Mouse (Mus musculus) intestine, embryonic 14.5 days (tissue): ENCODE results near the gene Fbxl17. TPM values are rescaled to one million over a fixed set of nuclear protein-coding genes. Genes with fewer than 3 reads are reported as not detected.

ENCODE experiments used
- ATAC-seq: fragments of 200-750 bp; cut with Nextera tagmentation; replicated peaks from 2 replicates; pipeline ENCODE4 v1.8.0; 2017; ENCODE audit warnings: low read depth, moderate number of reproducible peaks, moderate TSS enrichment, moderate library complexity; ENCODE audit not compliant: low FRiP score, low TSS enrichment
- DNase-seq: peaks from one replicate; pipeline ENCODE4 v3.0.0-alpha.2; 2018; ENCODE audit warnings: low spot score
- H3K27ac ChIP-seq: fragments of 300-500 bp; sonication (generic); 2 replicates; pipeline ENCODE4 v1.5.1; 2014; ENCODE audit warnings: low read depth, mild to moderate bottlenecking, control low read depth
- H3K27me3 ChIP-seq: fragments of 300-500 bp; sonication (generic); replicated peaks from 2 replicates; pipeline ENCODE4 v1.6.1; 2014; ENCODE audit warnings: low read length, control low read depth; ENCODE audit not compliant: control insufficient read depth, insufficient read depth
- H3K36me3 ChIP-seq: fragments of 300-500 bp; sonication (generic); 2 replicates; pipeline ENCODE4 v1.6.1; 2014; ENCODE audit warnings: low read length, control low read depth; ENCODE audit not compliant: control insufficient read depth, insufficient read depth
- H3K4me1 ChIP-seq: fragments of 300-500 bp; sonication (generic); replicated peaks from 2 replicates; pipeline ENCODE4 v1.6.1; 2014; ENCODE audit warnings: low read length, control low read depth, mixed read lengths; ENCODE audit not compliant: control insufficient read depth, insufficient read depth
- H3K4me2 ChIP-seq: fragments of 300-500 bp; sonication (generic); 2 replicates; pipeline ENCODE4 v1.6.1; 2014; ENCODE audit warnings: low read length
- H3K4me3 ChIP-seq: fragments of 300-500 bp; sonication (generic); 2 replicates; pipeline ENCODE4 v1.5.1; 2014; ENCODE audit warnings: low read depth, low read length, control low read depth, mixed read lengths
- H3K9ac ChIP-seq: fragments of 300-500 bp; sonication (generic); 2 replicates; pipeline ENCODE4 v1.6.1; 2014; ENCODE audit warnings: mild to moderate bottlenecking, low read length
- H3K9me3 ChIP-seq: fragments of 300-500 bp; sonication (generic); 2 replicates; pipeline ENCODE4 v1.6.1; 2016; ENCODE audit warnings: low read length, control low read depth; ENCODE audit not compliant: control insufficient read depth
- WGBS: fragments of 180-500 bp; shearing (Covaris S2); extraction: QIAGEN DNeasy Blood & Tissue Kit; methylation state at CpG from one replicate; pipeline ENCODE4 v1.1.7; 2014; 5-methylcytosine and 5-hydroxymethylcytosine counted together
- polyA plus RNA-seq: library from polyadenylated mRNA; unstranded; fragments of >200 nt; fragmentation: Nextera tagmentation; extraction: Ambion mirVana; gene quantifications from 2 replicates; pipeline ENCODE4 v1.2.1, GENCODE M21; 2014

The Fbxl17 gene
- polyA plus RNA-seq, 1 experiment from 2014 or later = 7.5 TPM

DNA sequence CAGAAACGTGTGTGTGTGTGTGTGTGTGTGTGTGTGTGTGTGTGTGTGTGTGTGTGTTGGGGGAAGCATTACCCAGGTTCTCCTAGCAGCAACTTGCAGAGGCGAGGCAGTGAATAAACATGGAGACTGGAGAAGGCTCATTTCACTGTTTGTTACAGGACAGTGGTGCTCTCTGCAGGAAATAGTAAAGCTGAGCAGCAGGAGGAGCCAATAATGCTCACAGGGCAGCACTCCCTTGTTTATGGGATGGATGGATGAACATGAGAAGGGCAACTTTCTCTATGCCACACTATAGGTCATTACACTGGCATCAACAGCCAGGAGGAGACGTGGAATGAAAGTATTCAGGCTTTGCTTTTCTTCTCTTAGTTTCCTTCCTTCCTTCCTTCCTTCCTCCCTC is 264.0 kb downstream of the Fbxl17 start:
- Histone ChIP-seq H3K4me1 (0 out of 2 replicates have a peak, but pooled peaks cover 4% of the 10 kb centered on the region), H3K27me3 (no peaks in the 10 kb centered on the region), H3K9ac (no peak overlapping the region), H3K9me3 (no peaks in the 10 kb centered on the region), H3K36me3 (no peaks in the 10 kb centered on the region), H3K4me2 (no peak overlapping the region), H3K27ac (no peak overlapping the region), H3K4me3 (no peak overlapping the region)
- 44% methylated on average over 3 of the region's 3 CpGs for WGBS
- DNase-seq (no peak), ATAC-seq (no peak)

DNA sequence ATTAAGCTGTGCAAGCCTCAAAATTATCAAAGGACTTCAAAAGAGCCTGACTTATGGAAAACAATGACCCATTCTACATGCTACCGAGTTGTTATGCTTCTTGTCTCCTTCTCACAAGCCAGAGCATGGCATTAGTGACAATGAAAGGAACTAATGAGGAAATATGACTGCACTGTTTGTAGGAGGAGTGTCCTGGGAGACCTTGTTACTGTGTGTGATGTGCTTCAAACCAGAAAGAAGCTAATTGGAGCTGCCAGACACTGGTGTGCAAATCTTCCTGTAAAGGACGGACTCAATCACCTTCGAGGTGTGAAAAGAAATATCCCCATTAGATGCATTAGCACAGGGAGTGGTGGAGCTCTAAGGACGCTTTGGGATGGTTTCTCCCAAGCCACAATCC is 270.7 kb downstream of the Fbxl17 start:
- no peak overlapping the region for H3K4me2 ChIP-seq
- H3K27me3 ChIP-seq = no peaks in the 10 kb centered on the region
- no peaks in the 10 kb centered on the region for H3K4me1 ChIP-seq
- no peaks in the 10 kb centered on the region for H3K36me3 ChIP-seq
- no peak overlapping the region for H3K27ac ChIP-seq
- H3K9me3 ChIP-seq = no peaks in the 10 kb centered on the region
- WGBS = 77% methylated on average over 4 of the region's 4 CpGs
- H3K9ac ChIP-seq = no peak overlapping the region
- H3K4me3 ChIP-seq = no peak overlapping the region
- peak; percentile 31 for DNase-seq
- ATAC-seq = no peak

DNA sequence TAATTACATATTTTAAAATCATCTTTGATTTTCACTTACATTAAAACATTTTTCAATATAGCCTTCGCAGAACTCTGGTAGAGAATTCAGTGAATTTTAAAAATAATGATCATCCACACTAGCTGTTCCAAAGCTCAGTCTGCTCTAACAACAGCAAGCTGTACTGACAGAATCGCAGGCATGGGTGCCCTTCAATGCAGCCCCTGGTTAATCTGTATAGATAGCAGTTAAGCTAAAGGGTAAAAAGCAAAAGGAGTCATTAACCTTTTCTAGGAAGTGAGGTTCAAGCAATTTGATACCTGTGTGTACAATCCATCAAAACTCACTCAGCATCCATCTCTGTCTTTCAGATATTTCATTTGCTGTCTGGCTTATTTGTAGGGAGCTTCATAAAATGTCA is 273.4 kb downstream of the Fbxl17 start:
- no peak overlapping the region for H3K27ac ChIP-seq
- WGBS = 61% methylated on average over 2 of the region's 2 CpGs
- H3K36me3 ChIP-seq = no peaks in the 10 kb centered on the region
- H3K9me3 ChIP-seq = no peaks in the 10 kb centered on the region
- H3K27me3 ChIP-seq = no peaks in the 10 kb centered on the region
- ATAC-seq (no peak), DNase-seq (peak; percentile 27)
- H3K9ac ChIP-seq = no peak overlapping the region
- H3K4me1 ChIP-seq = no peaks in the 10 kb centered on the region
- H3K4me3 ChIP-seq = no peak overlapping the region
- no peak overlapping the region for H3K4me2 ChIP-seq

DNA sequence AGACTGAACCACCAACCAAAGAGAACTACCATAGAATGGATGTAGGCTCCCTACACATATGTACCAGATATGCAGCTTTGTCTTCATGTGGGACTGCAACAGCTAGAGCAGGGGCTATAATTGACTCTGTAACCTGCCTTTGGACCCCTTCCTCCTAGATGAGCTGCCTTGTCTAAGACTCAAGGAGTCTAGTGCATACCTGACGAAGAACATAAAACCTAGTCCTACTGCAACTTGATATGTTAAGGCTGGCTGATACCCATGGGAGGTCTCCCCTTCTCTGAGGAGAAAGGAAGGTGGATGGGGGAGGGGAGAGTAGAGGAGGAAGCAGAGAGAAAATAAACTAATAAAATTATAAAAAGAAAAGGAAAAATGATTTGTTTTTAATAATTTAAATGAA is 273.9 kb downstream of the Fbxl17 start:
- no peak overlapping the region for H3K4me3 ChIP-seq
- no peaks in the 10 kb centered on the region for H3K9me3 ChIP-seq
- H3K27ac ChIP-seq = no peak overlapping the region
- no peaks in the 10 kb centered on the region for H3K4me1 ChIP-seq
- H3K36me3 ChIP-seq = no peaks in the 10 kb centered on the region
- no peaks in the 10 kb centered on the region for H3K27me3 ChIP-seq
- ATAC-seq (no peak), DNase-seq (peak; percentile 45)
- H3K4me2 ChIP-seq = no peak overlapping the region
- WGBS = 92% methylated on average over 1 of the region's 1 CpGs
- H3K9ac ChIP-seq = no peak overlapping the region

DNA sequence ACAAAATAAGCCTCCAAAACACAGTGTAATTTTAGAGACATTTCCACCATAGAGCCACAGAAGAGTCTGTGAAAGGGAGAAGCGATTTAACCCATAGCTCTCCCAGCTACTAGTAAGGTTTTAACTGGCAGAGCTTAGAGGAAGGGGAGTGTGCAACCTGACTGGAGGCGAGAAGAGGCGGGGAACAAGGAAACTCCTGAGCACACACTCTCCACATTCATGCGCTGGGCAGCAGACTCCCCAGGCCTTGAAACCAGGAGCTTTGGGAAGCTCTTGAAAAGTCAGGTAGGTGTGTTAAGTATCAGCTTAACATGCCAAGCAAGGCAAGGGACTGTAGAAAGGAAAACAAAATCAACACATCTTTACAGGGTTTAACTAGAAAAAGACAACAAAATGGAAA is 276.1 kb downstream of the Fbxl17 start:
- DNase-seq = peak; percentile 3
- no peak overlapping the region for H3K4me2 ChIP-seq
- 61% methylated on average over 4 of the region's 4 CpGs for WGBS
- H3K36me3 ChIP-seq = no peaks in the 10 kb centered on the region
- ATAC-seq = no peak
- H3K4me3 ChIP-seq = no peak overlapping the region
- H3K27me3 ChIP-seq = no peaks in the 10 kb centered on the region
- no peak overlapping the region for H3K9ac ChIP-seq
- H3K9me3 ChIP-seq = no peaks in the 10 kb centered on the region
- H3K27ac ChIP-seq = no peak overlapping the region
- 0 out of 2 replicates have a peak, but pooled peaks cover 2% of the 10 kb centered on the region for H3K4me1 ChIP-seq

DNA sequence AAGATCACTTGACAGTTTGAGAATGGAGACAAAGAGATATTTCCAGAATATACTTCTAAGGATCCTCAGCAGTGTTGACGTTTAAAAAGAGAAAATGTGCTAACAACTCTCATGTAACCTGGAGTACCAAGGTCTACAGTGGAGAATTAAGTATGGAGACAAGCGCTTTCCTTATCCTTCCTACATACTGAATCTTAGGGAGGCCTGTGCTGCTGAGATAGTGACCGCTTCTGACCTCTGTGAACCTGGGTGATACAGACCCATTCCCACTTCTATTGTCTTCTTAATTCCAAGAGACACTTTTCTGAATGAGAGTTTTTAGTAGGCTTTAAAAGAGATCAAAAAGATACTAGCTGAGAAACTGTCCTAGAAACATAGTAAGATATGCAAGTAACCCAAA is 278.2 kb downstream of the Fbxl17 start:
- no peak for DNase-seq
- Histone ChIP-seq H3K4me1 (0 out of 2 replicates have a peak, but pooled peaks cover 2% of the 10 kb centered on the region), H3K27ac (no peak overlapping the region), H3K36me3 (no peaks in the 10 kb centered on the region), H3K9me3 (no peaks in the 10 kb centered on the region), H3K9ac (no peak overlapping the region), H3K27me3 (no peaks in the 10 kb centered on the region), H3K4me2 (no peak overlapping the region), H3K4me3 (no peak overlapping the region)
- WGBS = 85% methylated on average over 3 of the region's 3 CpGs
- no peak for ATAC-seq

DNA sequence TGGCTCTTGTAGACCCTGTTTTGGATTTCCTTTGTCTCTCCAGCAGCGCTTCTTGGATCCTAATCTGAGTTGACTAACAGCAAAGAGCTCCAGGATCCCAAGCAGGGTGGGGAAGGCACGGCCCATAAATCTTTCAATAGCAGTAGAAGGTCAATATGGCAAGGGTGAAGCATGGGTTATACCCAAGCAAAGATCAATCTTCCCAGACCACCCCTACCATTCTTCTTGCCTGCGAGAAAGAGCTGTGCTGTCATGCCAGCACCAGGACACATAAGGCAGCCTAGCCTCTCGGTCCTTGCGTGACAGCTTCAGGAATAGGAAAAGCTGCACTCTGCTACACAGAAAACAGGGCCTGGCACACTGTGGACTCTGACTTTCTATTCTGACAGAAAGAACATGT is 279.0 kb downstream of the Fbxl17 start:
- DNase-seq = peak; percentile 52
- Histone ChIP-seq H3K9ac (no peak overlapping the region), H3K27ac (no peak overlapping the region), H3K4me3 (no peak overlapping the region), H3K9me3 (peaks cover 2% of the 10 kb centered on the region; the same call in 1 of the 2 replicates), H3K4me1 (0 out of 2 replicates have a peak, but pooled peaks cover 2% of the 10 kb centered on the region), H3K36me3 (no peaks in the 10 kb centered on the region), H3K27me3 (no peaks in the 10 kb centered on the region), H3K4me2 (no peak overlapping the region)
- ATAC-seq = no peak
- WGBS = 38% methylated on average over 5 of the region's 5 CpGs

DNA sequence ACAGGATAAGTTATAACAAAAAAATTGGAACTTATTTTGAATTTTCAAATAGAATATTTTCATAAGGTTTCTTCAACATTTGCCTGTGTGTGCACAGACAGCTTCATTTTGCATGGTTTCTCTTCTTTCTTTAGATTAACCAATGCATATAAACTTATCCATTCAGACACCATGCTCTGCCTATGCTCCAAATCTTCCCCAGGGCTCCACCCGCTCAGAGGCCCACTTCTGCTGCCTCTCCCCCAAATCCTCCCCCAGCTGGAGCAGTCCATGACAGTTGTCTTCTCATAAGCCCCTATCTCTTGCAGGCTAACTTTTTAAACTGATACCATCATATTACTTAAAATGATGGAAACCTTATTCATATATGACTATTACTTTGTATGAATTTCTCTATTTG is 282.8 kb downstream of the Fbxl17 start:
- Histone ChIP-seq H3K4me1 (0 out of 2 replicates have a peak, but pooled peaks cover 2% of the 10 kb centered on the region), H3K36me3 (no peaks in the 10 kb centered on the region), H3K9me3 (peaks cover 2% of the 10 kb centered on the region; the same call in 1 of the 2 replicates), H3K27me3 (no peaks in the 10 kb centered on the region), H3K4me3 (no peak overlapping the region), H3K4me2 (no peak overlapping the region), H3K9ac (no peak overlapping the region), H3K27ac (no peak overlapping the region)
- DNase-seq = no peak
- WGBS = 89% methylated on average over 1 of the region's 1 CpGs
- ATAC-seq = no peak

DNA sequence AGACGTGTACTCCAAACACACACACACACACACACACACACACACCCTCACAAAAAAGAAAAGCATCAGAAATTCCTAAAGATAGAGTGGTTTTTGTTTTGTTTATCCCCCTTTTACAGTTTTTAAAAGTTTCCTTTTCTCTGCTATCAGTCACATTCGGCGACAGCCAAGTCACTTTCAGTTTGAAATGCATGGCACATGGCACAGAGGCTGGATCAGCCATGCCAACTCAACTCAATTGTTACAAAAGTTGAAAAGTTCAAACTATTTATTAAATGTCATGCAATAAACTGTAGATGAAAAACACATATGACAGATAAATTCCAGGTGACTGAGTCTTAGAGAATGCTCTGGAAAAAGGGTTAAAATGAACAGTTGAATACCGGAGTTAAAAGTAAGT is 287.8 kb downstream of the Fbxl17 start:
- 92% methylated on average over 4 of the region's 4 CpGs for WGBS
- Histone ChIP-seq H3K9me3 (peaks cover 5% of the 10 kb centered on the region; the same call in 1 of the 2 replicates), H3K4me2 (no peak overlapping the region), H3K4me1 (no peaks in the 10 kb centered on the region), H3K9ac (no peak overlapping the region), H3K27me3 (no peaks in the 10 kb centered on the region), H3K36me3 (no peaks in the 10 kb centered on the region), H3K27ac (no peak overlapping the region), H3K4me3 (no peak overlapping the region)
- DNase-seq = no peak
- ATAC-seq = no peak
